Mouse (Mus musculus) megakaryocyte, embryonic 14.5 days (primary cell): Measurements from ENCODE around the gene Rem1.

ENCODE experiments used
- FLI1 ChIP-seq: IDR thresholded peaks from 2 replicates; pipeline ENCODE4 v1.6.1; 2012; ENCODE audit warnings: low read length, inconsistent platforms, mixed read lengths
- GATA1 ChIP-seq: IDR thresholded peaks from 3 replicates; pipeline ENCODE4 v1.6.1; 2012; ENCODE audit warnings: mixed read lengths, low read length, inconsistent platforms, borderline replicate concordance

- no peak for TF ChIP-seq FLI1
- no peak for TF ChIP-seq GATA1
Observed at GRCm38 (mm10) chr2:152628066-152628465, 1.3 kb downstream of the Rem1 start.
